Comparison of ENCODE assay signal across 12 mouse cellular contexts in the genomic region with DNA sequence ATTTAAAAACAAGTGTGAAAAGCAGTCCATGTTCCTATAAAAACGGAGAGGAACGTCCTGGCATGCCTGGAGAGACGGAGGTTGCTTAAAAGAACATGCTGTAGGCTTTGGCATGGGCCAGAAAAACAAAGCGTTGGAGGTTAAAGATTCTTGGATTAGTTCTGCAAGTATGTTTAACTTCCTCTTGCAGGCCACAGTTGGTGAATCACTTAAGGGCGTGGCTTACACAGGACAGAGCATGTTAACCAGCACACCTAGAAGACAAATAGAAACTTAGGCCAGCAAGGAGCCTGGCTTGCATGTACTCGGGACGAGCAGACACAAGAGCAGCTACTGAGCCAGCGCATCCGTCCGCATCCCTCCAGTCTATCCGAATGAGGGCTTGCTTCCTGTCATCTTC. TPM values are rescaled to one million over a fixed set of nuclear protein-coding genes. Genes with fewer than 3 reads are reported as not detected.
A peak's percentile ranks its signal among the peaks of the same experiment; 100 is the strongest.
DNase-seq lines count a peak whose midpoint lies in the region; ATAC-seq and TF ChIP-seq lines count a peak whose summit lies in the region.
"Had no signal": no experiment of that assay in that cellular context is flagged by ENCODE, and none has a peak within 500 bp of the region (broad histone marks: within the 10 kb centered on the region; RNA-seq: fewer than 3 reads in every experiment).

No protein-coding gene starts in this region.

- no peaks in the 10 kb centered on the region for H3K9me3 ChIP-seq in forebrain, embryonic 14.5 days (replicated peaks; ENCODE audit: control insufficient read depth, low read length)
- H3K9me3 ChIP-seq: hindbrain, embryonic 15.5 days had no signal

- no peaks in the 10 kb centered on the region for H3K4me1 ChIP-seq in forebrain, embryonic 14.5 days (ENCODE audit: control insufficient read depth, insufficient read depth, low read length)
- H3K4me1 ChIP-seq: hindbrain, embryonic 15.5 days had no signal

- no peak overlapping the region for H3K9ac ChIP-seq in forebrain, embryonic 14.5 days (ENCODE audit: low read length)
- H3K9ac ChIP-seq: hindbrain, embryonic 15.5 days; lung, embryonic 14.5 days had no signal

- no peak for TF ChIP-seq CTCF in layer of hippocampus, adult 2 months (conservative IDR thresholded peaks at IDR 0.05)

- H3K27ac ChIP-seq in forebrain, embryonic 14.5 days (ENCODE audit: low read depth, low read length), result no peak overlapping the region
- H3K27ac ChIP-seq in layer of hippocampus, adult 2 months, result no peak overlapping the region
- H3K27ac ChIP-seq: hindbrain, embryonic 15.5 days had no signal

- H3K36me3 ChIP-seq in forebrain, embryonic 14.5 days (ENCODE audit: control insufficient read depth, insufficient read depth, low read length), result peaks cover 14% of the 10 kb centered on the region
- H3K36me3 ChIP-seq: hindbrain, embryonic 15.5 days had no signal

- peak; percentile 25; the same call in 1 of the 2 replicates for ATAC-seq in frontal cortex, adult (ENCODE audit: low TSS enrichment)
- ATAC-seq in monocyte, adult 5-6 weeks (replicated peaks; ENCODE audit: insufficient number of reproducible peaks, low FRiP score, low TSS enrichment, poor library complexity, severe bottlenecking), result peak; percentile 59
- ATAC-seq in forebrain, embryonic 14.5 days, result no peak

- no peak overlapping the region for H3K4me2 ChIP-seq in forebrain, embryonic 14.5 days (ENCODE audit: low read length)
- H3K4me2 ChIP-seq: hindbrain, embryonic 15.5 days; lung, embryonic 14.5 days had no signal

- no peaks in the 10 kb centered on the region for H3K27me3 ChIP-seq in forebrain, embryonic 14.5 days (replicated peaks; ENCODE audit: control insufficient read depth, insufficient read depth, low read length)
- H3K27me3 ChIP-seq: hindbrain, embryonic 15.5 days had no signal

- 96% methylated on average over 11 of the region's 11 CpGs for WGBS in forebrain, embryonic 14.5 days

- no peak overlapping the region for H3K4me3 ChIP-seq in forebrain, embryonic 14.5 days (ENCODE audit: low read depth, low read length)
- H3K4me3 ChIP-seq in layer of hippocampus, adult 2 months, result no peak overlapping the region
- H3K4me3 ChIP-seq: hindbrain, embryonic 15.5 days had no signal

- DNase-seq in frontal cortex, postnatal 14 days (ENCODE audit: low spot score in 2 of 2), result no peak
- peak; percentile 68 for DNase-seq in 3T3-L1 (ENCODE audit: low read depth, low spot score)
- peak; percentile 99 for DNase-seq in fat pad, adult 2 months (ENCODE audit: extremely low read depth, low read depth, low spot score)
- no peak for DNase-seq in forebrain, embryonic 14.5 days (ENCODE audit: low spot score)
- DNase-seq in right cerebral cortex, postnatal 10 days (ENCODE audit: low spot score in 2 of 2), result no peak
- DNase-seq in layer of hippocampus, adult 2 months (ENCODE audit: low spot score in 2 of 2), result no peak
- DNase-seq: cerebellum, adult 8-10 months; gastrocnemius, postnatal 10 days; lung, embryonic 14.5 days had no signal

RNA-seq across cellular contexts. Expression of gene Dhx15, which starts 52.2 kb away (rescaled TPM):
- total RNA-seq in monocyte, adult 5-6 weeks (2017), result 357 to 407 TPM (median 362 TPM) in 3 replicates
- polyA plus RNA-seq in forebrain, embryonic 14.5 days (2014; fragmentation: Nextera tagmentation; extraction: Ambion mirVana), result 87.4 and 90.9 TPM in 2 replicates
- 100 to 1,000 TPM in 1 of 2 experiments, 10 to 100 TPM in 1; 96.1 to 101 TPM for total RNA-seq in layer of hippocampus, adult 2 months (2021)

Comparison
In these comparisons a context has a peak if more than half of its experiments do, and no peak if none do; other contexts are left out.
1. DNase-seq: peak in 3T3-L1 (single experiment) and fat pad, adult 2 months (single experiment); none in frontal cortex, postnatal 14 days (0 of 2), forebrain, embryonic 14.5 days (single experiment), right cerebral cortex, postnatal 10 days (0 of 2) and layer of hippocampus, adult 2 months (0 of 2).